Mouse (Mus musculus): ENCODE measurements around the gene Dip2b. TPM values are rescaled to one million over a fixed set of nuclear protein-coding genes. Genes with fewer than 3 reads are reported as not detected.

The Dip2b gene
- polyA plus RNA-seq, 1 experiment from 2014 or later, result 20.7 TPM

GRCm38 (mm10) chr15:100227663-100228534 is 189.4 kb downstream of the Dip2b start, which contains the start of gene Atf1:
Gene Atf1 (plus strand): TSS chr15:100227819.
- H3K27ac ChIP-seq (ENCODE audit: low read depth, low read length), result peak within 1 kb of the TSS; percentile 100
- peak; percentile 90 for ATAC-seq (ENCODE audit: low FRiP score, low TSS enrichment)
- H3K4me1 ChIP-seq (ENCODE audit: control insufficient read depth, insufficient read depth, low read length), result peaks cover 9% of the 10 kb centered on the region; the same call in 1 of the 2 replicates

DNA sequence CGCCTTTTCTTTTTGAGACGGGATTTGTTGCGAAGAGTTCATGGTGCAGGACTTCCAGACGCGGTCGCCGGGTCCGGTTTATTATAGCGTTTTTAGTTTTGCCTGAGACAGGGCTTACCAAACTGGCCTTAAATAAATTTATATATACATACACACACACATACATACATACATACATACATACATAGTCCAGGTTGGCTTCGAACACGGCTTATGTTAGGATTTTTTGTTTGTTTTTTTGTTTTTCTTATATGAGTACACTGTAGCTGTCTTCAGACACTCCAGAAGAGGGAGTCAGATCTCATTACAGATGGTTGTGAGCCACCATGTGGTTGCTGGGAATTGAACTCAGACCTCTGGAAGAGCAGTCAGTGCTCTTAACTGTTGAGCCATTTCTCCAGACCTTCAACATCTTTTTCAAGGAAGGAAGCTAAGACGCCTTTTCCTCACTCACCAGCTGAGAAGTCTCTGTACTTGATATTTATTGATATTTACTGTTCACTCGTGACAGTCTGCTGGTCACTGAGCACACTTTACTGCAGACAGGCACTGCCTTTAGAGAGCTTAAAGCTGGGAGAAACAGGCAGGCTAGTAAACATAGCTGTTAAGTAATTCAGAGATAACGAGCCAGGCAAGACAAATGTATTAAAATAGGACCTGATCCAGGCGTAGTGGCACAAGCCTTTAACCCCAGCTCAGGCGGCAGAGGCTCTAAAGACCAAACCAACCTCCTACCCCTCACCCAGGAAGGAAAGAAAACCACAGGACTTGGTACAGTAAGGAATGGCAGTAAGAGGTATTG is 190.3 kb downstream of the Dip2b start:
- Histone ChIP-seq H3K27me3 (ENCODE audit: control insufficient read depth, insufficient read depth, low read length) (no peaks in the 10 kb centered on the region), H3K9ac (ENCODE audit: low read depth, low read length) (peak overlapping the region; percentile 99), H3K4me1 (ENCODE audit: control insufficient read depth, insufficient read depth, low read length) (peaks cover 9% of the 10 kb centered on the region; the same call in 1 of the 2 replicates), H3K4me3 (ENCODE audit: low read length) (peak overlapping the region; percentile 86), H3K4me2 (replicated peaks; ENCODE audit: low read depth, low read length) (peak overlapping the region; percentile 77), H3K9me3 (ENCODE audit: control insufficient read depth, low read length) (no peaks in the 10 kb centered on the region), H3K27ac (ENCODE audit: low read depth, low read length) (peak overlapping the region; percentile 100), H3K36me3 (ENCODE audit: control insufficient read depth, insufficient read depth, low read length) (peaks cover 7% of the 10 kb centered on the region)
- ATAC-seq (ENCODE audit: low FRiP score, low TSS enrichment), result no peak
- 13% methylated on average over 16 of the region's 16 CpGs for WGBS

More at GRCm38 (mm10) chr15:100227663-100228534, 189.4 kb downstream of the Dip2b start, which contains the start of gene Atf1:
- WGBS, result under 1% methylated on average over 97 of the region's 133 CpGs
- H3K4me2 ChIP-seq (replicated peaks; ENCODE audit: low read depth, low read length), result peak within 1 kb of the TSS; percentile 77
- peaks cover under 1% of the 10 kb centered on the region; the same call in 1 of the 2 replicates for H3K36me3 ChIP-seq (ENCODE audit: control insufficient read depth, insufficient read depth, low read length)
- peaks cover 8% of the 10 kb centered on the region; the same call in 1 of the 2 replicates for H3K9me3 ChIP-seq (ENCODE audit: control insufficient read depth, low read length)
- no peaks in the 10 kb centered on the region for H3K27me3 ChIP-seq (ENCODE audit: control insufficient read depth, insufficient read depth, low read length)
- peak within 1 kb of the TSS; percentile 86 for H3K4me3 ChIP-seq (ENCODE audit: low read length)
- peak within 1 kb of the TSS; percentile 99 for H3K9ac ChIP-seq (ENCODE audit: low read depth, low read length)

DNA sequence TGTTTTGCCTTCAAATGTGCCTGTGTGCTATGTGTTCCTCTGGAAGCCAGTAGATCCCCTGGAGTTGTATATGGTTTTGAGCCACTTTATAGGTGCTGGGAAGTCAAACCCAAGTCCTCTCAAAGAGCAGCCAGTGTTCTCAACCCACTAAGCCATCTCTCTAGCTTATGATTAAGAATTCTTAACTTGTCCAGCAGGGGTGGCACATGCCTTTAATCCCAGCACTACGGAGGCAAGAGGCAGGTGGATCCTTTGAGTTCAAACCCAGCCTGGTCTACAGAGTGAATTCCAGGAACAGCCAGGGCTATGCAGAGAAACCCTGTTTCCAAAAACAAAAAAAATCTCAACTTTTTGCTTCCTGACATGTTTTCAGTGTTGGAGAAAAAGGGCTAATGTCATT is 192.2 kb downstream of the Dip2b start:
- H3K4me1 ChIP-seq (ENCODE audit: control insufficient read depth, insufficient read depth, low read length), result peaks cover 9% of the 10 kb centered on the region; the same call in 1 of the 2 replicates
- no peak overlapping the region for H3K4me3 ChIP-seq (ENCODE audit: low read length)
- H3K27me3 ChIP-seq (ENCODE audit: control insufficient read depth, insufficient read depth, low read length), result no peaks in the 10 kb centered on the region
- no peaks in the 10 kb centered on the region for H3K9me3 ChIP-seq (ENCODE audit: control insufficient read depth, low read length)
- no peak overlapping the region for H3K9ac ChIP-seq (ENCODE audit: low read depth, low read length)
- 75% methylated on average over 1 of the region's 1 CpGs for WGBS
- H3K27ac ChIP-seq (ENCODE audit: low read depth, low read length), result no peak overlapping the region
- no peak for ATAC-seq (ENCODE audit: low FRiP score, low TSS enrichment)
- H3K4me2 ChIP-seq (replicated peaks; ENCODE audit: low read depth, low read length), result no peak overlapping the region
- peaks cover 22% of the 10 kb centered on the region for H3K36me3 ChIP-seq (ENCODE audit: control insufficient read depth, insufficient read depth, low read length)

DNA sequence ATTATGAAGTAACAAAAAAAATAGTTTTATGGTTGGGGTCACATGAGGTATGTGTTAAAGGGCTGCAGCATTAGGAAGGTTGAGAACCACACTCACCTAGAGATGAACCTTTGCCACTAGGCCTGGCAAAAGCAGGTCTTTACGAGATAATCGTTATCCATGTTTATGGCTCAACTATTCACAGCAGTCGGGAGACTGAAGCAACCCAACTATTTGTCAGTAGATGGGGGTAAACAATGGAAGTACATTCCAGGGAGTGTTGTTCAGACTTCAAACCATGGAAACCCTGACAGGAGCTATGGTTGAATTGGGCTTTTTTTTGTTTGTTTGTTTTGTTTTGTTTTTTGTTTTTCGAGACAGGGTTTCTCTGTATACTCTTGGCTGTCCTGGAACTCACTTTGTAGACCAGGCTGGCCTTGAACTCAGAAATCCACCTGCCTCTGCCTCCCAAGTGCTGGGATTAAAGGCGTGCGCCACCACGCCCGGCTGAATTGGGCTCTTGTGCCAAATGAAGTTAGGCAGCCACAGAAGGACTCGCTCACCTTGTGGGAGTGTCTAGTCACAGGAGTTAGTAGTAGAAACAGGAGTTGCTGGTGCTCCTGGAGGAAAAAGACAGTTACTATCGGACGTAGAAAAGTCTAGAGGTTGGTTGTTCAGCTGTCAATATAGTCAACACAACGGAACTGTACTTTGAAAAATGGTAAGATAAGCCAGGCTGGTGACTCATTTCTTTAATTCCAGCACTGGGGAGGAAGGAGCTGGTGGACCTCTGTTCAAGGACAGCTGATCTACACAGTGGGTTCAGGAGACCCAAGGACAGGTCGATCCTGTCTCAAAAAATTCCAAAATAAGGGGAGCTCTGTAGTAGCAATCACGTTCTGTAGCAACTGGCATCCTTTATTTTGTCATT is 193.4 kb downstream of the Dip2b start:
- peaks cover 9% of the 10 kb centered on the region; the same call in 1 of the 2 replicates for H3K4me1 ChIP-seq (ENCODE audit: control insufficient read depth, insufficient read depth, low read length)
- H3K36me3 ChIP-seq (ENCODE audit: control insufficient read depth, insufficient read depth, low read length), result peaks cover 32% of the 10 kb centered on the region
- no peak overlapping the region for H3K9ac ChIP-seq (ENCODE audit: low read depth, low read length)
- no peak overlapping the region for H3K27ac ChIP-seq (ENCODE audit: low read depth, low read length)
- no peak overlapping the region for H3K4me3 ChIP-seq (ENCODE audit: low read length)
- H3K4me2 ChIP-seq (replicated peaks; ENCODE audit: low read depth, low read length), result no peak overlapping the region
- no peaks in the 10 kb centered on the region for H3K9me3 ChIP-seq (ENCODE audit: control insufficient read depth, low read length)
- no peaks in the 10 kb centered on the region for H3K27me3 ChIP-seq (ENCODE audit: control insufficient read depth, insufficient read depth, low read length)
- WGBS, result 89% methylated on average over 14 of the region's 14 CpGs
- no peak for ATAC-seq (ENCODE audit: low FRiP score, low TSS enrichment)

DNA sequence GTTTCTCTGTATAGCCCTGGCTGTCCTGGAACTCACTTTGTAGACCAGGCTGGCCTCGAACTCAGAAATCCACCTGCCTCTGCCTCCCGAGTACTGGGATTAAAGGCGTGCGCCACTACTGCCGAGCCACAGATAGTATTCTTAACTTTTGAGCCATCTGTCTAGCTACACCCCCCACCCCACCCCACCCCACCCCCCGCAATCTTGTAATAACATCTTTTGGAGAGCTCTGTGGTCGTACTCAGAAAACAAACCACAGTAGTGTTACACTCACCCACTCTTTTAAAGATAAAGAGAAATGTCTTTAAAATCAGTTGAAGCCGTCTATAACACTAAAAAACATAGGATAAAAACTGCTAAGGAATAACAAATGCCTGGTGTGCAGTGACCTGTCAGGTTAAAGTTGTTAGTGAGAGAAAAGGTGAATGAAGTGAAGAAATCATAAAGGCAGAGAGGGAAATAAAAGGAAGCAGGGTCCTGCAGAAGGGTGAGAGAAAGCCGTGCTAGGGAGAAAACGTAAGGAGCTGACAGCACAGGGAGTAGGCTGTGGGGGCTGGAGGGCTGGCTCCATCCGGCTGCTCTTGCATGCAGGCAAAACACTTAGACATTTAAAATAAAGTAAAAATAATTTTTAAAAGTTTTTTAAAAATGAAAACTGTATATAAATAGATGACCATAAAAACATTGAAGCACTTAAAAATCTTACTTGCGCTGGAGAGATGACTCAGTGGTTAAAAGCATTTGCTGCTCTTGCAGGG is 196.9 kb downstream of the Dip2b start:
- H3K9me3 ChIP-seq (ENCODE audit: control insufficient read depth, low read length), result no peaks in the 10 kb centered on the region
- no peak overlapping the region for H3K27ac ChIP-seq (ENCODE audit: low read depth, low read length)
- no peaks in the 10 kb centered on the region for H3K4me1 ChIP-seq (ENCODE audit: control insufficient read depth, insufficient read depth, low read length)
- H3K4me3 ChIP-seq (ENCODE audit: low read length), result no peak overlapping the region
- no peak overlapping the region for H3K4me2 ChIP-seq (replicated peaks; ENCODE audit: low read depth, low read length)
- H3K9ac ChIP-seq (ENCODE audit: low read depth, low read length), result no peak overlapping the region
- no peaks in the 10 kb centered on the region for H3K27me3 ChIP-seq (ENCODE audit: control insufficient read depth, insufficient read depth, low read length)
- no peak for ATAC-seq (ENCODE audit: low FRiP score, low TSS enrichment)
- whole genome bisulfite sequencing, result 90% methylated on average over 12 of the region's 12 CpGs
- H3K36me3 ChIP-seq (ENCODE audit: control insufficient read depth, insufficient read depth, low read length), result peaks cover 57% of the 10 kb centered on the region

DNA sequence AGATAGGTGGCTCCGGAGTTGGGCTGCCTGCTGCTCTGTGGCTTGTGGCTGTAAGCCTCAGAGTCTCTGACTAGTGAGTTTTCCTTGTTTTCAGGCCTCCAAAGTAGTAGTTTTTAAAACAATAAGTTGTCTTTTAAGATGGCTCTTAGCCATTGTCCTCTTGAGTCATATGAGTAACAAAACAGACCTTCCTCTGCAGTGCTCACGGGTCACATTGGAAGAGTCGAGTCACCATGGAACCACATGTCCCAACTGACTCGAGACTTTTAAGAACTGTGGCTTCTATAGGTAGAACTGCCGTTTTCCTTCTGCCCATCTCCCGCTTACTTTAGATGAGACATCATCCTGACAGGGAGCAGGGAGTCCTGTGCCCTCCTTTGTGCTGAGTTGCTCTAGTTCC is 198.5 kb downstream of the Dip2b start:
- 89% methylated on average over 6 of the region's 6 CpGs for WGBS
- Histone ChIP-seq H3K9ac (ENCODE audit: low read depth, low read length) (no peak overlapping the region), H3K4me2 (replicated peaks; ENCODE audit: low read depth, low read length) (no peak overlapping the region), H3K4me1 (ENCODE audit: control insufficient read depth, insufficient read depth, low read length) (no peaks in the 10 kb centered on the region), H3K27me3 (ENCODE audit: control insufficient read depth, insufficient read depth, low read length) (no peaks in the 10 kb centered on the region), H3K27ac (ENCODE audit: low read depth, low read length) (no peak overlapping the region), H3K9me3 (ENCODE audit: control insufficient read depth, low read length) (no peaks in the 10 kb centered on the region), H3K36me3 (ENCODE audit: control insufficient read depth, insufficient read depth, low read length) (peaks cover 72% of the 10 kb centered on the region), H3K4me3 (ENCODE audit: low read length) (no peak overlapping the region)
- no peak for ATAC-seq (ENCODE audit: low FRiP score, low TSS enrichment)

- Histone ChIP-seq H3K4me1 (ENCODE audit: control insufficient read depth, insufficient read depth, low read length) (no peaks in the 10 kb centered on the region), H3K27me3 (ENCODE audit: control insufficient read depth, insufficient read depth, low read length) (no peaks in the 10 kb centered on the region), H3K9me3 (ENCODE audit: control insufficient read depth, low read length) (no peaks in the 10 kb centered on the region), H3K36me3 (ENCODE audit: control insufficient read depth, insufficient read depth, low read length) (peaks cover 81% of the 10 kb centered on the region), H3K27ac (ENCODE audit: low read depth, low read length) (no peak overlapping the region), H3K4me2 (replicated peaks; ENCODE audit: low read depth, low read length) (no peak overlapping the region), H3K4me3 (ENCODE audit: low read length) (no peak overlapping the region), H3K9ac (ENCODE audit: low read depth, low read length) (no peak overlapping the region)
- no peak for ATAC-seq (ENCODE audit: low FRiP score, low TSS enrichment)
- WGBS, result 95% methylated on average over 6 of the region's 6 CpGs
These were observed 203.3 kb downstream of the Dip2b start for GRCm38 (mm10) chr15:100241780-100242179.

GRCm38 (mm10) chr15:100245951-100246350 is 207.5 kb downstream of the Dip2b start:
- Histone ChIP-seq H3K4me1 (ENCODE audit: control insufficient read depth, insufficient read depth, low read length) (no peaks in the 10 kb centered on the region), H3K36me3 (ENCODE audit: control insufficient read depth, insufficient read depth, low read length) (peaks cover 87% of the 10 kb centered on the region), H3K27me3 (ENCODE audit: control insufficient read depth, insufficient read depth, low read length) (no peaks in the 10 kb centered on the region), H3K9ac (ENCODE audit: low read depth, low read length) (no peak overlapping the region), H3K4me3 (ENCODE audit: low read length) (no peak overlapping the region), H3K27ac (ENCODE audit: low read depth, low read length) (no peak overlapping the region), H3K9me3 (ENCODE audit: control insufficient read depth, low read length) (no peaks in the 10 kb centered on the region), H3K4me2 (replicated peaks; ENCODE audit: low read depth, low read length) (no peak overlapping the region)
- ATAC-seq (ENCODE audit: low FRiP score, low TSS enrichment), result no peak
- 96% methylated on average over 7 of the region's 7 CpGs for WGBS
